Mouse (Mus musculus): ENCODE results near the gene Gm2000. TPM values are rescaled to one million over a fixed set of nuclear protein-coding genes. Genes with fewer than 3 reads are reported as not detected.

Gm2000 gene
- polyA plus RNA-seq, 1 experiment from 2014 or later = 975 TPM

- Histone ChIP-seq H3K27ac (no peak overlapping the region), H3K4me1 (no peaks in the 10 kb centered on the region), H3K9ac (no peak overlapping the region), H3K9me3 (no peaks in the 10 kb centered on the region), H3K4me3 (no peak overlapping the region), H3K36me3 (no peaks in the 10 kb centered on the region), H3K4me2 (no peak overlapping the region), H3K27me3 (no peaks in the 10 kb centered on the region)
- WGBS = 29% methylated on average over 2 of the region's 2 CpGs
- no peak for ATAC-seq (ENCODE audit: insufficient number of reproducible peaks, insufficient read depth, low FRiP score, low TSS enrichment, low read depth)
These were observed 36.7 kb downstream of the Gm2000 start for GRCm38 (mm10) chr1:156402491-156402890.

GRCm38 (mm10) chr1:156403251-156403650 is 37.4 kb downstream of the Gm2000 start:
- peaks cover 5% of the 10 kb centered on the region; the same call in 1 of the 2 replicates for H3K4me1 ChIP-seq
- H3K27me3 ChIP-seq = no peaks in the 10 kb centered on the region
- H3K9ac ChIP-seq = no peak overlapping the region
- no peak for ATAC-seq (ENCODE audit: insufficient number of reproducible peaks, insufficient read depth, low FRiP score, low TSS enrichment, low read depth)
- H3K4me2 ChIP-seq = no peak overlapping the region
- H3K4me3 ChIP-seq = no peak overlapping the region
- no peaks in the 10 kb centered on the region for H3K9me3 ChIP-seq
- 48% methylated on average over 10 of the region's 10 CpGs for WGBS
- no peak overlapping the region for H3K27ac ChIP-seq
- H3K36me3 ChIP-seq = no peaks in the 10 kb centered on the region

- no peaks in the 10 kb centered on the region for H3K9me3 ChIP-seq
- H3K36me3 ChIP-seq = no peaks in the 10 kb centered on the region
- no peak for ATAC-seq (ENCODE audit: insufficient number of reproducible peaks, insufficient read depth, low FRiP score, low TSS enrichment, low read depth)
- H3K27ac ChIP-seq = 0 out of 2 replicates have a peak overlapping the region, but pooled peaks have one; percentile 22
- H3K4me3 ChIP-seq = no peak overlapping the region
- peaks cover 11% of the 10 kb centered on the region; the same call in 1 of the 2 replicates for H3K4me1 ChIP-seq
- no peak overlapping the region for H3K9ac ChIP-seq
- H3K4me2 ChIP-seq = no peak overlapping the region
- 59% methylated on average over 3 of the region's 3 CpGs for WGBS
- no peaks in the 10 kb centered on the region for H3K27me3 ChIP-seq
These were observed 42.2 kb downstream of the Gm2000 start for GRCm38 (mm10) chr1:156408004-156408403.

GRCm38 (mm10) chr1:156408521-156408920 is 42.7 kb downstream of the Gm2000 start:
- Histone ChIP-seq H3K4me1 (peaks cover 11% of the 10 kb centered on the region; the same call in 1 of the 2 replicates), H3K36me3 (no peaks in the 10 kb centered on the region), H3K9me3 (no peaks in the 10 kb centered on the region), H3K4me3 (no peak overlapping the region), H3K27ac (0 out of 2 replicates have a peak overlapping the region, but pooled peaks have one; percentile 22), H3K9ac (no peak overlapping the region), H3K27me3 (no peaks in the 10 kb centered on the region), H3K4me2 (no peak overlapping the region)
- 71% methylated on average over 4 of the region's 4 CpGs for WGBS
- no peak for ATAC-seq (ENCODE audit: insufficient number of reproducible peaks, insufficient read depth, low FRiP score, low TSS enrichment, low read depth)

Other genes with a start within 250 kb of the Gm2000 start
- gene Fam163a, start 161.0 kb upstream of the Gm2000 start, polyA plus RNA-seq (2015; fragmentation: Nextera tagmentation; extraction: Ambion mirVana) = 0.31 and 0.40 TPM in 2 replicates
- gene Tdrd5, start 62.4 kb upstream of the Gm2000 start, polyA plus RNA-seq (2015; fragmentation: Nextera tagmentation; extraction: Ambion mirVana) = 0.43 and 1.3 TPM in 2 replicates
- not detected in 2 replicates for gene Nphs2, start 55.3 kb upstream of the Gm2000 start, polyA plus RNA-seq (2015; fragmentation: Nextera tagmentation; extraction: Ambion mirVana)
- 0.31 and 0.47 TPM in 2 replicates for gene Axdnd1, start 55.1 kb downstream of the Gm2000 start, polyA plus RNA-seq (2015; fragmentation: Nextera tagmentation; extraction: Ambion mirVana)
- gene Soat1, start 108.3 kb downstream of the Gm2000 start, polyA plus RNA-seq (2015; fragmentation: Nextera tagmentation; extraction: Ambion mirVana) = 24.9 and 30.7 TPM in 2 replicates
- 0.25 and 1.3 TPM in 2 replicates for gene Gm10031, start 158.0 kb downstream of the Gm2000 start, polyA plus RNA-seq (2015; fragmentation: Nextera tagmentation; extraction: Ambion mirVana)
- gene Abl2, start 192.7 kb downstream of the Gm2000 start, polyA plus RNA-seq (2015; fragmentation: Nextera tagmentation; extraction: Ambion mirVana) = 5.2 and 5.9 TPM in 2 replicates

Data from embryonic facial prominence, embryonic 13.5 days (tissue).